Mouse (Mus musculus) megakaryocyte, embryonic 14.5 days (primary cell): ENCODE data around the gene Hist2h4.

ENCODE experiments used
- FLI1 ChIP-seq: IDR thresholded peaks from 2 replicates; pipeline ENCODE4 v1.6.1; 2012; ENCODE audit warnings: low read length, inconsistent platforms, mixed read lengths
- GATA1 ChIP-seq: IDR thresholded peaks from 3 replicates; pipeline ENCODE4 v1.6.1; 2012; ENCODE audit warnings: mixed read lengths, low read length, inconsistent platforms, borderline replicate concordance

DNA sequence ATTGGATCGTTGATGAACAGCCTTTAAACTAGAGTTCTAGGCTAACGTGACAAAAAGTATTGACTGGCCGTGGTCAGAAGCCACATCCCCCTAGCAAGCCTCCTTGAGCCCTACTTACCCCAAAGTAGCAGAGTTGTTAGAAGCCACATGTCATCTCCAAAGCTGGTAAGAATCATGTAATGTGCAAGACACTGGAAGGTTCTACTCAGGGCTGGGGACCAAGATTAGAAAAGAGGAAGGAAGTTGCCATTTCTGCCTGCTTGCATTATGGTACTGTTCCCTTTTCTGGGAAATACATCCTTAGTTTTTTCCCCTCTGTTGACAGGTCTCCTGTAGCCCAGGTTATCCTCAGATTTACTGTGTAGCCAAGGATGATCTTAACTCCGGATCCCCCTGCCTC is 30.7 kb upstream of the Hist2h4 start, which contains the start of gene Fcgr1:
- no peak for TF ChIP-seq GATA1
- no peak for TF ChIP-seq FLI1
